Mouse (Mus musculus): Measurements from ENCODE around the gene Rnf17.

DNA sequence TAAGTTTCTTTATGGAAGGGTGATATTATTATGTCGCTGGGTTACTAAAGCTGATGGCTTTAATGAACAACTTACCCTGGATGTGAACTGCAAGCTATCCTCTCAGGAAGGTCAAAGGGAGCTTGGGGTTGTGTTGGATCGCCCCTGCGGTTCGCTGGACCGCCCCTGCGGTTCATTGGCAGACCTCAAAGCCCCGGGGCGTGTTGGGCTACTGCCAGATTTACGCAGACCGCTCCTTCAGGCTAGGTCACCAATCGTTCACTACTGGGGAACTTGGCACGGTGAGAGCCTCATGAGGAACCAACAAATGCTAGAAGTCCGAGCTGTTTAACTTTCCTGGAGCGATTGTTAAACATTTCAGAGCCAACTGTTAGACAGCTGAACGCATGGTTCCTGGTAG is 35.7 kb upstream of the Rnf17 start:
- no peak for TF ChIP-seq GATA1 (IDR thresholded peaks at IDR 0.05; ENCODE audit: borderline replicate concordance, low read length)
- TF ChIP-seq POLR2AphosphoS5 (IDR thresholded peaks at IDR 0.05; ENCODE audit: insufficient replicate concordance, low read depth, low read length) = no peak
- TF ChIP-seq CTCF (IDR thresholded peaks at IDR 0.05; ENCODE audit: low read depth, low read length) = no peak
- no peak for TF ChIP-seq TAL1 (conservative IDR thresholded peaks at IDR 0.05; ENCODE audit: low read depth, low read length)
- TF ChIP-seq GATA2 (IDR thresholded peaks at IDR 0.05; ENCODE audit: borderline replicate concordance, low read depth, low read length) = no peak
